Mouse (Mus musculus) liver, postnatal 0 days (tissue): ENCODE measurements around the gene Iqcf1.

Experiments
- CTCF ChIP-seq: sonication (generic); IDR thresholded peaks from 2 replicates; pipeline ENCODE4 v1.5.1; 2016; ENCODE audit warnings: antibody characterized with exemption, low read depth
- EP300 ChIP-seq: IDR thresholded peaks from 2 replicates; pipeline ENCODE4 v1.6.1; 2016; ENCODE audit warnings: antibody characterized with exemption, low read depth, mild to moderate bottlenecking

DNA sequence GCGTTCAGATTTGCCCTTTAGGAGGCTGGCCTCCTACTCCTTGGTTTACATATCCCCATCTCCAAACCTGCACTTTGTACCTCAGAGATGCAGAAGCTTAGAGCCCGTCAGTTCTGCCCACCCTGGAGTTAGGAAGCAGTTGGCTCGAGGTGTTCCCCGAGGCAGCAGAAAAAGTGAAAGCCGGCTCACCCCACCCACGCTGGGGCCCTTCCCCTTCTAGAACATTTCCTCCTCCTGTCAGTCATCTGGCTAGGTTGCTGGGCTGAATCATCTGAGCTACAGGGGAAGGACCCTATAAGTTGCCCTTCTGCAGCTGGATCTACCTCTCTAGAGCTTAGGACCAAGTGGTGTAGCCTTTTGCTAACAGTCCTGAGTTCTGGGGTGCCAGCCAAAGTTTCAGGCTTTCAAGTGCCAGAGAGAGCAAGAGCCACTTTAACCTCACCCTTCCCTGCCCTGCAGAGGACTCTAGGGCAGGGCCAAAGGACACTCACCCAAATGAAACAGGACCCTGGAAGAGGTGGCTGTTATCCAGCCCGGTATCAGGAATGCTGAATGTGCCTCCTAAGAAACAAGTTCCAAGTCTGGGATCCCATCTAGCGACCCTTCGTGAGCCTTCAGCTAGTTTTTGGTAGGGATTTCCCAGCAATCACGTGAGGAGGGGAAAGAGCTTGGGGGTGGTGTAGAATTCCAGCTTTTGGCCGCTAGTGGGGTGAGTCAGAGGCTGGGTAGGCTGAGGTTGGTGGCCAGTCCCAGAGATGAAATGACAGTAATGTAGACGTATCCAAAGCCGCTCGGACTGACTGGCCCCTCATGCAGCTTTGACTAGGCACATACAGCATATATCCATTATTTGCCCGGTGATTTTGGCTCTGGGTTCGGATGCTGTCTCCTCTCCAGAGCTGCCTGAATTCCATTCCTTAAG lies 23.5 kb upstream of the Iqcf1 start:
- TF ChIP-seq CTCF (no peak), EP300 (no peak)
